Mouse (Mus musculus): Measurements from ENCODE around the gene Gm17387.

Gene Gm17387

GRCm38 (mm10) chr7:141078876-141079275, 49.9 kb downstream of the Gm17387 start:
- DNase-seq: no peak

Data from spleen, adult 18-20 months (tissue).